Mouse (Mus musculus) olfactory bulb, adult 2 months (tissue): ENCODE measurements around the gene Sf3b1. TPM values are rescaled to one million over a fixed set of nuclear protein-coding genes. Genes with fewer than 3 reads are reported as not detected.
"Not testable (repeated sequence)": the region's sequence is repeated elsewhere in the genome, so short reads cannot be mapped to it uniquely, and the experiment has no call there.

ENCODE experiments used
- H3K27ac ChIP-seq: fragments of 200-500 bp; 2 replicates; pipeline ENCODE4 v1.5.1; 2012; ENCODE audit warnings: low read depth, low read length; ENCODE audit not compliant: insufficient read depth
- H3K4me1 ChIP-seq: fragments of 200-500 bp; 2 replicates; pipeline ENCODE4 v1.6.1; 2012; ENCODE audit warnings: low read length; ENCODE audit not compliant: control insufficient read depth, insufficient read depth
- H3K4me3 ChIP-seq: fragments of 200-500 bp; 2 replicates; pipeline ENCODE4 v1.5.1; 2012; ENCODE audit warnings: mild to moderate bottlenecking, low read depth, low read length, moderate library complexity; ENCODE audit not compliant: insufficient read depth
- CTCF ChIP-seq: fragments of 200-500 bp; IDR thresholded peaks from 2 replicates; pipeline ENCODE4 v1.5.1; 2012; ENCODE audit warnings: low read depth, mild to moderate bottlenecking, low read length, moderate library complexity; ENCODE audit not compliant: insufficient read depth
- POLR2A ChIP-seq: fragments of 200-500 bp; IDR thresholded peaks from 2 replicates; pipeline ENCODE4 v1.6.1; 2012; ENCODE audit warnings: mild to moderate bottlenecking, low read depth, low read length, moderate library complexity; ENCODE audit not compliant: insufficient read depth
- WGBS: fragments of 180-500 bp; shearing (Covaris S2); methylation state at CpG from one replicate; pipeline ENCODE4 v1.1.7; 2018; 5-methylcytosine and 5-hydroxymethylcytosine counted together
- polyA plus RNA-seq: library from polyadenylated mRNA; stranded (reverse); fragments of >200 nt; gene quantifications from 2 replicates; pipeline ENCODE4 v1.2.4, GENCODE M21; 2012; ENCODE audit warnings: low replicate concordance; ENCODE audit not compliant: missing spikeins, insufficient read depth, insufficient read length

The Sf3b1 gene
- polyA plus RNA-seq, 1 experiment: 306 TPM

DNA sequence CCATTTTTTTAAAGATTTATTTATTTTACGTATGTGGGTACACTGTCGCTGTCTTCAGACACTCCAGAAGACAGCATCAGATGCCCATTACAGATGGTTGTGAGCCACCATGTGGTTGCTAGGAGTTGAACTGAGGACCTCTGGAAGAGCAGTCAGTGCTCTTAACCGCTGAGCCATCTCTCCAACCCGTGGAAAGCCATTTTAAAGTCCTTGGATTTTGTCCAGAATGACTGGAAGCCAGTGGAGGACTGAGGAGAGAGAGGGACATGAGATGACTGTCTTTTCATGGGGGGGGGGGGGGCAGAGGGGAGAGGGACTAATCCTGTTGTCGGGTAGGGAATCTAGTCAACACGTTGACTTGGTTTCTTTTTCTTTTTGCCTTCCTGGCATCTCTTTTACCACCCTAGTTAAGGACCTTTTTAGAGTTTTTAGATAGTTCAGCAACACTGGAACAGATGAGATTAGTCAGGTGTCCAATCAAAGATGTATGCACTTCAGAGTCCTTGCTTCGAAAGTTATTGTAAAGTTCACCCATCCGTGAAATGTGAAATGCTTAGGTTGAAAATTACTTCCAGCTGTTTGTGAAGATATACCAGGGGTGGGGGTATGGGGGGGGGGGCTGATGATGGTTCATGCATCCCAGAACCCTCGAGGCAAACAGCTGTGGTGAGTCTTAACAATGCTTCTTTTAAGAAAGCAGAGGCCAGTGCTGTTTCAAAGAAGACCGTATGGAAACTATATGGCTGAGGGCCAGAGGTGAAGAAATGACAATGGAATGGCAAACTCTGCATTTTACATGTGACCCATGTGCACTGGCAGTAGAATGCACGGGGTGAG lies 61.9 kb downstream of the Sf3b1 start:
- Histone ChIP-seq H3K27ac (no peak overlapping the region), H3K4me1 (no peaks in the 10 kb centered on the region), H3K4me3 (no peak overlapping the region)
- TF ChIP-seq CTCF: no peak
- WGBS: 65% methylated on average over 11 of the region's 11 CpGs

DNA sequence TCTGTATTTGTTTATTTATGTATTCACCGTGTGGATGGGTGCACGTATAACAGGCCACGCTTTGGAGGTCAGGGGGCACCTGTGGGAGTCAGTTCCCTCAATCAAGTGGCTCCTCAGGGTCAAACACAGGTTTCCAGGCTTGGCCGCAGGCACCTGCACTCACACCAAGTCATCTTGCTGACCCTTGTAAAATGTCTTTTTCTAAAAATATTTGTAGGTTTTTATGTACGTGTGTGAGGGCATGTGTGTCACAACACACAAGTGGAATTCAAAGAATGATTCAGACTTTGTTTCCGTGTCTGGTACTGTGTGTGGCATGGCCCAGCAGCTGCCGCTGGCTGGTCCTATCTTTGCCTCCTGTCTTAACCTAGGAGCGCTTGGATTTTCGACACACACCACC lies 65.6 kb downstream of the Sf3b1 start:
- 92% methylated on average over 9 of the region's 9 CpGs for whole genome bisulfite sequencing
- TF ChIP-seq POLR2A: no peak
- no peak for TF ChIP-seq CTCF
- no peaks in the 10 kb centered on the region for H3K4me1 ChIP-seq

DNA sequence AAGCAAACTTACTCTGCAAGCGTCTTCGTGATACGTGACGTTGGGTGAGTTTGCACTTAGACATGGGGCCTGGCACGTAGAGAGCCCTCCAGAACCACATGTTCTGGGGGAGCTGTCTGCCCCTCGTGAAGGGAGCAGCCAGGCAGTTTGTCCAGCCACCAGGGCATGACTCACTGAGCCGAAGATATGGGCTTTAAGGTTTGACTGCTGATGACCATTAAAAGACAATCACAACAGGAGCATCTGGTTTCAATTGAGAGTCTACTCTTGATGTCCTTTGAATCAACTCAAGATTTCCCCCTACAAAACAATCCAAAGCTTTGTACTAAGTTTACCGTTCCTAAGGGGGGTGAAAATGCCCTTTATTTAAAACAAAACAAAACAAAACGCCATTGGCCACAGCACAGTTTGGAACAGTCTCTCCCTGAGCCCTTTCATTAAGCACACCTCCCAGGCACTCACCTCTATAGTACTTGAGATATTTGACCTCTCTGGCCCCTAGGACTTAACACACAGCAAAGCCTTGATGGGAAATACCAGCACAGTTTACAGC lies 66.6 kb downstream of the Sf3b1 start:
- TF ChIP-seq POLR2A (no peak), CTCF (no peak)
- H3K27ac ChIP-seq: no peak overlapping the region
- no peaks in the 10 kb centered on the region for H3K4me1 ChIP-seq
- WGBS: 81% methylated on average over 9 of the region's 9 CpGs
- H3K4me3 ChIP-seq: no peak overlapping the region

More for the DNA sequence above, 65.6 kb downstream of the Sf3b1 start:
- H3K4me3 ChIP-seq: no peak overlapping the region
- no peak overlapping the region for H3K27ac ChIP-seq

DNA sequence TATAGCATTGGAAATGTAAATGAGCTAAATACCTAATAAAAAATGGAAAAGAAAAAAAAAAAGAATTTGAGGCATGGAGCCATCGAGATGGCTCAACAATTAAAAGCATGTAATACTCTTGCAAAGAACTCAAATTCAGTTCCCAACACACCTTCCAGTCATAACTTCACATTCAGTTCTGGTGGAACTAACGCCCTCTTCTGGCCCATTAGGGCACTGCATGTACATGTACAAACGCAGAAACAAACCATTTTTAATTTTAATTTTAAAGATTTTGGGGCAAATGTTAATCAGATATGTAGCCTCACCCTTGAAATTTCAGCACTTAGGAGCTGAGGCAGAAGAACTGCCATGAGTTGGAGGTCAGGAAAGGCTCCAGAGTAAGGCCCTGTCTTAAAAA lies 68.8 kb downstream of the Sf3b1 start:
- 76% methylated on average over 3 of the region's 3 CpGs for WGBS
- H3K27ac ChIP-seq: no peak overlapping the region
- TF ChIP-seq POLR2A (no peak), CTCF (no peak)
- no peak overlapping the region for H3K4me3 ChIP-seq
- H3K4me1 ChIP-seq: no peaks in the 10 kb centered on the region

DNA sequence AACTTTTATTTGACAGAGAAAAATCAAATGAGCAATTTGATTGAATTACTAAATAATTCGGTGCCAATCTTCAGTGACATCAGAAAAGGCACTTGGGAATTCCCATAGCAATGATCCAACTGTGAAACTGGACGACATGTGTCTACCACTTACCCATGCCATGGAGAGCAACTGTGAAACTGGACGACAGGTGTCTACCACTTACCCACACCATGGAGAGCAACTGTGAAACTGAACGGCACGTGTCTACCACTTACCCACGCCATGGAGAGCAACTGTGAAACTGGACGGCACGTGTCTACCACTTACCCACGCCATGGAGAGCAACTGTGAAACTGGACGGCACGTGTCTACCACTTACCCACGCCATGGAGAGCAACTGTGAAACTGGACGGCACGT lies 70.3 kb downstream of the Sf3b1 start:
- WGBS: 94% methylated on average over 14 of the region's 14 CpGs
- H3K4me1 ChIP-seq, H3K27ac ChIP-seq, H3K4me3 ChIP-seq: not testable (repeated sequence)

DNA sequence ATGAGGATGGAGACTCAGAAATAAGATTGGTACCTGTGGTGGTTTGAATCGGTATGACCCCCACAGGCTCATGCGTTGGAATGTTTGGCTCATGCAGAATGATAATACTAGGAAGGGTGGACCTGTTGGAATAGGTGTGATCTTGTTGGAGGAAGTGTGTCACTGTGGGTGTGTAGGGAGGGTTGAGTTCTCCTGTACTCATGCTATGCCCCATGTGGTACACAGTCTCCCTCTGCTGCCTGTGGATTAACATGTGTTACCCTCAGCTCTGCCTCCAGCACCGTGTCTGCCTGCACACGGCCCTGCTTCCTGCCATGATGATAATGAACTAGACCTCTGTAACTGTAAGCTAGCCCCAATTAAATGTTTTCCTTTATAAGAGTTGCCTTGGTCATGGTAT lies 72.4 kb downstream of the Sf3b1 start:
- WGBS: 86% methylated on average over 4 of the region's 4 CpGs
- Histone ChIP-seq H3K4me3 (no peak overlapping the region), H3K27ac (no peak overlapping the region), H3K4me1 (no peaks in the 10 kb centered on the region)
- TF ChIP-seq POLR2A (no peak), CTCF (no peak)

DNA sequence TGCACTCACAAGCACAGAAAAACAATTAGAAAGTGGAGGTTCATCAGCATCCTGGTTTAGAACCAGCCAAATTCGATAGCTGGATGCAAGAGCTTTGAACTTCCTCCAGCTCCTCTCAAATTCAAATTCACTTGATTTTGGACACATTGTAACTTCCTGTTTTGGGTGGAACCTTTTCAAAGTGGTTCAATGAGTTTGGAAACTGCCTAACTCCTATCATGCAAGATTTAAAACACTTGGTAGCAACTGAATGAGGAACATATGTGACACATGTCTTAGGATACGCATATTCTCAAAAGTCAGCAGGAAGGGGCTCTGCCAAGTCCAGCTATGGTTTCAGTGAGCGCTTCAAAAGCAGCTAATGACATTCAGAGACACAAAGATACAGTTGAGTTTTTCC lies 82.6 kb downstream of the Sf3b1 start:
- TF ChIP-seq CTCF (no peak), POLR2A (no peak)
- WGBS: 67% methylated on average over 3 of the region's 3 CpGs
- H3K4me3 ChIP-seq: no peak overlapping the region
- no peak overlapping the region for H3K27ac ChIP-seq
- H3K4me1 ChIP-seq: no peaks in the 10 kb centered on the region

DNA sequence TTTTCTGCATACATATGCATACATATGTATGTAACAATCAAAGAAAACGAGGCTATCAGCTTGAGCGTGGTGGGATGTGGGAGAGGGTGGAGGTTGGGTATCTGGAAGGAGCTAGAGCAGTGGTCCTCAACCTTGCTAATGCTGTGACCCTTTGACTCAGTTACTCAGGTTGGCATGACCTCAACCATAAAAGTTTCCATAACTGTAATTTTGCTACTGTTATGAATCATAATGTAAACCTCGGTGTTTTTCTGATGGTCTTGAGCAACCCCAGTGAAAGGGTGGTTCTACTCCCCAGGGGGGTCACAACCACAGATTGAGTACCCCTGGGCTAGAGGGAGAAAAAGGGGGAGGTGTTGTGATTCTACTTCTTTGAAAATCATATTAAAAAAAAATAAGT lies 91.8 kb downstream of the Sf3b1 start:
- H3K27ac ChIP-seq: no peak overlapping the region
- no peak overlapping the region for H3K4me3 ChIP-seq
- TF ChIP-seq POLR2A (no peak), CTCF (no peak)
- no peaks in the 10 kb centered on the region for H3K4me1 ChIP-seq
- 83% methylated on average over 3 of the region's 3 CpGs for WGBS

Other genes with a start within 250 kb of the Sf3b1 start
- not detected in 2 replicates for gene Ankrd44, start 101.1 kb downstream of the Sf3b1 start, polyA plus RNA-seq
- gene Coq10b, start 25.3 kb upstream of the Sf3b1 start, polyA plus RNA-seq: not detected in 2 replicates
- gene Hspe1, start 60.7 kb upstream of the Sf3b1 start, polyA plus RNA-seq: not detected in 2 replicates
- gene Hspd1, start 60.8 kb upstream of the Sf3b1 start, polyA plus RNA-seq: not detected in 2 replicates
- 125 TPM in 1 of 2 replicates, not detected in the other for gene Mob4, start 103.8 kb upstream of the Sf3b1 start, polyA plus RNA-seq
- not detected in 2 replicates for gene Rftn2, start 199.3 kb upstream of the Sf3b1 start, polyA plus RNA-seq
- gene Mars2, start 209.7 kb upstream of the Sf3b1 start, polyA plus RNA-seq: not detected in 2 replicates